ENCODE assay signal across 12 mouse cellular contexts in the genomic region with DNA sequence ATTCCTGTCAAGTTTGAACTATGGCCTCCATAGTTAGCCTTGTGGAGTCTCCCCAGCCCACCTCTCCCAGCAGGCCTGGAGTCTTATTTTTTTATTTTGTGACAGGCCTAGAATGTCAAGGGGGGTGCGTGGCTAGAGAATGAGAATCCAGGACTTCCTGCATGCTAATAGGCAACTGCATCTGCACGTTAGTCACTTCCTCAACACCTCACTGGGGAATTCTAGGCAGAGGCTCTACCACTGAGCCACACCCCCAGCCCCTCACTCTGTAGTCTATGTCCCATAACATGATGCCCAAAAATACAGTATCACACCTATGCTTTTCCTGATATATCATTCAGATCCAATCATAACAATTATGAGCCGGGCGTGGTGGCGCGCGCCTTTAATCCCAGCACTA. TPM values are rescaled to one million over a fixed set of nuclear protein-coding genes. Genes with fewer than 3 reads are reported as not detected.
DNase-seq lines count a peak whose midpoint lies in the region; ATAC-seq and TF ChIP-seq lines count a peak whose summit lies in the region.
"Had no signal": no experiment of that assay in that cellular context is flagged by ENCODE, and none has a peak within 500 bp of the region (broad histone marks: within the 10 kb centered on the region; RNA-seq: fewer than 3 reads in every experiment).

No protein-coding gene starts in this region.

- peak; percentile 76 for DNase-seq in heart, adult 11 months
- DNase-seq in heart, postnatal 4 days: no peak
- peak; percentile 35 for DNase-seq in midbrain, embryonic 11.5 days (ENCODE audit: low spot score, missing footprints)
- no peak for DNase-seq in midbrain, postnatal 0 days (ENCODE audit: low spot score)
- DNase-seq in embryo, embryonic 10.5 days (ENCODE audit: low spot score): no peak
- no peak for DNase-seq in ovary, postnatal 10 days (ENCODE audit: low spot score)

- H3K4me2 ChIP-seq in midbrain, embryonic 11.5 days: no peak overlapping the region
- no peak overlapping the region for H3K4me2 ChIP-seq in midbrain, postnatal 0 days (ENCODE audit: low read depth, low read length, poor library complexity, severe bottlenecking)
- no peak overlapping the region for H3K4me2 ChIP-seq in hindbrain, embryonic 16.5 days (ENCODE audit: low read length)
- H3K4me2 ChIP-seq: heart, embryonic 12.5 days; limb, embryonic 12.5 days had no signal

- no peak overlapping the region for H3K27ac ChIP-seq in midbrain, embryonic 11.5 days (ENCODE audit: low read depth, low read length)
- H3K27ac ChIP-seq in midbrain, postnatal 0 days (ENCODE audit: low read depth, low read length): no peak overlapping the region
- peak overlapping the region; percentile 65 for H3K27ac ChIP-seq in hindbrain, embryonic 16.5 days (ENCODE audit: low read depth, low read length)
- H3K27ac ChIP-seq: left cerebral cortex, adult 2 months; limb, embryonic 12.5 days; liver, embryonic 14.5 days; macrophage had no signal

- no peak overlapping the region for H3K4me3 ChIP-seq in midbrain, embryonic 11.5 days (ENCODE audit: low read depth, low read length)
- no peak overlapping the region for H3K4me3 ChIP-seq in midbrain, postnatal 0 days (ENCODE audit: low read depth, low read length)
- H3K4me3 ChIP-seq in hindbrain, embryonic 16.5 days (ENCODE audit: low read length): no peak overlapping the region
- H3K4me3 ChIP-seq: heart, embryonic 12.5 days; left cerebral cortex, adult 2 months; limb, embryonic 12.5 days had no signal

- H3K27me3 ChIP-seq in midbrain, embryonic 11.5 days (ENCODE audit: control insufficient read depth, insufficient read depth, low read length): peaks cover 22% of the 10 kb centered on the region
- 0 out of 2 replicates have a peak, but pooled peaks cover 5% of the 10 kb centered on the region for H3K27me3 ChIP-seq in midbrain, postnatal 0 days (ENCODE audit: insufficient read depth, low read length)
- peaks cover 9% of the 10 kb centered on the region for H3K27me3 ChIP-seq in hindbrain, embryonic 16.5 days (replicated peaks; ENCODE audit: control insufficient read depth, insufficient read depth, low read length)

- no peak for ATAC-seq in midbrain, embryonic 11.5 days (ENCODE audit: low FRiP score)
- ATAC-seq in midbrain, postnatal 0 days (ENCODE audit: low FRiP score): no peak
- no peak for ATAC-seq in hindbrain, embryonic 16.5 days

- H3K4me1 ChIP-seq in midbrain, embryonic 11.5 days (ENCODE audit: control insufficient read depth, insufficient read depth, low read length): 0 out of 2 replicates have a peak, but pooled peaks cover 6% of the 10 kb centered on the region
- no peaks in the 10 kb centered on the region; the same call in 1 of the 2 replicates for H3K4me1 ChIP-seq in midbrain, postnatal 0 days (ENCODE audit: insufficient read depth, low read length)
- H3K4me1 ChIP-seq in hindbrain, embryonic 16.5 days (ENCODE audit: control insufficient read depth, insufficient read depth, low read depth, low read length): peaks cover 13% of the 10 kb centered on the region

- TF ChIP-seq CTCF in midbrain, postnatal 0 days (IDR thresholded peaks at IDR 0.05): no peak

- 93% methylated on average over 7 of the region's 7 CpGs for WGBS in midbrain, embryonic 11.5 days
- WGBS in midbrain, postnatal 0 days: 88% methylated on average over 7 of the region's 7 CpGs
- 85% methylated on average over 7 of the region's 7 CpGs for WGBS in hindbrain, embryonic 16.5 days

- H3K36me3 ChIP-seq in midbrain, embryonic 11.5 days (ENCODE audit: control insufficient read depth, insufficient read depth, low read length): no peaks in the 10 kb centered on the region
- H3K36me3 ChIP-seq in midbrain, postnatal 0 days (ENCODE audit: insufficient read depth, low read length): no peaks in the 10 kb centered on the region
- no peaks in the 10 kb centered on the region for H3K36me3 ChIP-seq in hindbrain, embryonic 16.5 days (ENCODE audit: control insufficient read depth, insufficient read depth, low read length)
- H3K36me3 ChIP-seq: heart, embryonic 12.5 days; limb, embryonic 12.5 days had no signal

- H3K9ac ChIP-seq in midbrain, embryonic 11.5 days (ENCODE audit: low read length): no peak overlapping the region
- no peak overlapping the region for H3K9ac ChIP-seq in midbrain, postnatal 0 days (replicated peaks; ENCODE audit: low read length, poor library complexity, severe bottlenecking)
- H3K9ac ChIP-seq in hindbrain, embryonic 16.5 days (ENCODE audit: low read depth, low read length): no peak overlapping the region
- H3K9ac ChIP-seq: heart, embryonic 12.5 days; limb, embryonic 12.5 days; liver, embryonic 14.5 days had no signal

- H3K9me3 ChIP-seq in midbrain, embryonic 11.5 days (ENCODE audit: control insufficient read depth, low read length): no peaks in the 10 kb centered on the region
- no peaks in the 10 kb centered on the region for H3K9me3 ChIP-seq in midbrain, postnatal 0 days (ENCODE audit: low read length)
- H3K9me3 ChIP-seq in hindbrain, embryonic 16.5 days (ENCODE audit: control insufficient read depth, low read length): no peaks in the 10 kb centered on the region
- H3K9me3 ChIP-seq: heart, embryonic 12.5 days; limb, embryonic 12.5 days had no signal

RNA-seq across cellular contexts. Expression of a gene that starts 2.0 kb away (rescaled TPM):
- total RNA-seq in heart, postnatal 4 days (2021): under 1 TPM in 1 of 2 experiments, not detected in 1; 0.56 TPM
- polyA plus RNA-seq in midbrain, embryonic 11.5 days (2014; fragmentation: Nextera tagmentation; extraction: Ambion mirVana): 0.99 and 1.6 TPM in 2 replicates
- 60.8 and 94.4 TPM in 2 replicates for total RNA-seq in midbrain, postnatal 0 days (2014; rRNA removed)
- 186 and 200 TPM in 2 replicates for polyA plus RNA-seq in midbrain, postnatal 0 days (2015; fragmentation: Nextera tagmentation; extraction: Ambion mirVana)
- polyA plus RNA-seq in hindbrain, embryonic 16.5 days (2015; fragmentation: Nextera tagmentation; extraction: Ambion mirVana): 101 and 129 TPM in 2 replicates

RNA-seq across cellular contexts. Expression of a gene that starts 3.6 kb away (rescaled TPM):
- total RNA-seq in heart, postnatal 4 days (2021): 10 to 100 TPM; 15.5 to 16.4 TPM
- polyA plus RNA-seq in midbrain, embryonic 11.5 days (2014; fragmentation: Nextera tagmentation; extraction: Ambion mirVana): 30.7 and 31.1 TPM in 2 replicates
- 22.8 and 32.1 TPM in 2 replicates for total RNA-seq in midbrain, postnatal 0 days (2014; rRNA removed)
- 58.2 and 67.2 TPM in 2 replicates for polyA plus RNA-seq in midbrain, postnatal 0 days (2015; fragmentation: Nextera tagmentation; extraction: Ambion mirVana)
- 48.4 and 49.8 TPM in 2 replicates for polyA plus RNA-seq in hindbrain, embryonic 16.5 days (2015; fragmentation: Nextera tagmentation; extraction: Ambion mirVana)

RNA-seq across cellular contexts. Expression of a gene that starts 9.8 kb away (rescaled TPM):
- total RNA-seq in heart, postnatal 4 days (2021): 10 to 100 TPM; 40.9 to 42.4 TPM
- 0.78 and 1.4 TPM in 2 replicates for polyA plus RNA-seq in midbrain, embryonic 11.5 days (2014; fragmentation: Nextera tagmentation; extraction: Ambion mirVana)
- total RNA-seq in midbrain, postnatal 0 days (2014; rRNA removed): 2.2 and 2.5 TPM in 2 replicates
- 0.53 and 0.88 TPM in 2 replicates for polyA plus RNA-seq in midbrain, postnatal 0 days (2015; fragmentation: Nextera tagmentation; extraction: Ambion mirVana)
- polyA plus RNA-seq in hindbrain, embryonic 16.5 days (2015; fragmentation: Nextera tagmentation; extraction: Ambion mirVana): 0.63 and 1.2 TPM in 2 replicates

RNA-seq across cellular contexts. Expression of a gene that starts 18.0 kb away (rescaled TPM):
- total RNA-seq in heart, postnatal 4 days (2021): 10 to 100 TPM; 18.8 to 19.6 TPM
- polyA plus RNA-seq in midbrain, embryonic 11.5 days (2014; fragmentation: Nextera tagmentation; extraction: Ambion mirVana): 40.2 and 46.4 TPM in 2 replicates
- total RNA-seq in midbrain, postnatal 0 days (2014; rRNA removed): 19.7 and 29.4 TPM in 2 replicates
- polyA plus RNA-seq in midbrain, postnatal 0 days (2015; fragmentation: Nextera tagmentation; extraction: Ambion mirVana): 27.3 and 29.5 TPM in 2 replicates
- 39.5 and 42.9 TPM in 2 replicates for polyA plus RNA-seq in hindbrain, embryonic 16.5 days (2015; fragmentation: Nextera tagmentation; extraction: Ambion mirVana)

RNA-seq across cellular contexts. Expression of a gene that starts 18.2 kb away (rescaled TPM):
- total RNA-seq in heart, postnatal 4 days (2021): 10 to 100 TPM; 46.7 to 59.4 TPM
- polyA plus RNA-seq in midbrain, embryonic 11.5 days (2014; fragmentation: Nextera tagmentation; extraction: Ambion mirVana): 30.0 and 35.4 TPM in 2 replicates
- total RNA-seq in midbrain, postnatal 0 days (2014; rRNA removed): 64.9 and 78.2 TPM in 2 replicates
- 40.7 and 50.9 TPM in 2 replicates for polyA plus RNA-seq in midbrain, postnatal 0 days (2015; fragmentation: Nextera tagmentation; extraction: Ambion mirVana)
- 46.8 and 51.8 TPM in 2 replicates for polyA plus RNA-seq in hindbrain, embryonic 16.5 days (2015; fragmentation: Nextera tagmentation; extraction: Ambion mirVana)

Comparison
In these comparisons a context has a peak if more than half of its experiments do, and no peak if none do; other contexts are left out.
1. DNase-seq: peak in heart, adult 11 months (single experiment) and midbrain, embryonic 11.5 days (single experiment); none in heart, postnatal 4 days (single experiment), midbrain, postnatal 0 days (single experiment), embryo, embryonic 10.5 days (single experiment) and ovary, postnatal 10 days (single experiment).
2. RNA of a gene that starts 2.0 kb away (polyA plus RNA-seq): 186 to 200 TPM in midbrain, postnatal 0 days and 101 to 129 TPM in hindbrain, embryonic 16.5 days; 0.99 to 1.6 TPM in midbrain, embryonic 11.5 days; every median in the first group is over 10 times any median in the second.